Mouse (Mus musculus) urinary bladder, postnatal 14 days (tissue): ENCODE measurements around the gene U2surp.

Experiments used
- DNase-seq: peaks from one replicate; pipeline ENCODE4 v3.0.0; 2021; ENCODE audit warnings: low spot score

The U2surp gene

DNA sequence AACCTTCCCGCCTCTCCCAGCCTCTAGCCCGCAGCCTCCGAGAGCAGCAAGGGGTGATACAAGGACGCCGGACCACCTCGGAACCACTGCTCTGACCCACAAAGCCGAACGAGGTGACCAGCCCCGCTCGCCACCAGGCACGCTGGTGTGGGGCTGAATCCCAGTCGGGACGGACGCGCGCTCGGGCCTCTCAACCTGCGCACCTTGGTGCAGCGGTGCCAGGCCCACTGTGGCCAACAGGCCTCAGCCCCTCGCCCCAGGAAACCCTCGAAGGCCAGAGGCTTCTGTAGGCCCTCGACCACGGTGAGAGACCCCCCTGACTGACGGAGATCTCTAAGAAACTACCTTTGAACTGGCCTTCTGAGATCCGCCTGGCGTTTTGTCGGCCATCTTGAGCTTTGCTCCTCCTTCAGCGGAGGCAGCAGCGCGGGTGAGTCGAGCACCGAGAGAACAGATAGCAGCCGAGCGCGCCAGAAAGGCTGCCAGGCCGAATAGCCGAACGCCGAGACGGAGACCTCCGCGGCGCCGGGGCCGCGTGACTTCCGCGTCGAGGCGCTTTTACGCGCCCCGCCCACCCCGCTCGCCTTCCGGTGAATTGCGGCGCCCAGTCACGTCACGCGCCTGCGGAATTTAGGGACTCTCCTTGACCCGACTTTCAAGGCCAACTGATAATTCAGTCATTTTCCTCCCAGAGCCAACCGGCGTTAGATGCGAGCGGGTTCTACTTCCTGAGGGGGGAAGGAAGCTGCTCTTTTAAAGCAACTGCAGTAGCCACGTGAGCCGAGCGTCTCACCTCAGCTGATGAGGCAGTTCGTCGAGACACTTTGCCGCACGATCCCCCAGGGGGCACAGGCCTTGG, at the start of gene U2surp:
TSS of gene U2surp (minus strand) at position 525 of the 859 bp plus-strand sequence.
- DNase-seq, result peak; percentile 96

DNA sequence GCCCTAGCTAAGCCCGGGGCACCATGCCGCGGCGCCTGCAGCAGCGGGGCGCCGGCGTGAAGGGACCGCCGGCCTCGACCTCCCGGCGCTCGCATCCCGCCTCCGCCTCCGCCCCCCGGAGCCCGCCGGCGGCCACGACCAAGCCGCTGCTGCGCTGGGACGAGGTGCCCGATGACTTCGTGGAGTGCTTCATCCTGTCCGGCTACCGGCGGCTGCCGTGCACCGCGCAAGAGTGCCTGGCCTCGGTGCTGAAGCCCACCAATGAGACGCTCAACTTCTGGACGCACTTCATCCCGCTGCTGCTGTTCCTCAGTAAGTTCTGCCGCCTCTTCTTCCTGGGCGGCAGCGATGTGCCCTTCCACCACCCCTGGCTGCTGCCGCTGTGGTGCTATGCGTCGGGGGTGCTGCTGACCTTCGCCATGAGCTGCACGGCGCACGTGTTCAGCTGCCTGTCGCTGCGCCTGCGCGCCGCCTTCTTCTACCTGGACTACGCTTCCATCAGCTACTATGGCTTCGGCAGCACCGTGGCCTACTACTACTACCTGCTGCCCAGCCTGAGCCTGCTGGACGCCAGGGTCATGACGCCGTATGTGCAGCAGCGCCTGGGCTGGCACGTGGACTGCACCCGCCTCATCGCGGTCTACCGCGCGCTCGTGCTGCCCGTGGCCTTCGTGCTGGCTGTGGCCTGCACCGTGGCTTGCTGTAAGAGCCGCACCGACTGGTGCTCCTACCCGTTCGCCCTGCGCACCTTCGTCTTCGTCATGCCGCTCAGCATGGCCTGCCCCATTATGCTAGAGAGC, 48.3 kb upstream of the U2surp start:
- no peak for DNase-seq

DNA sequence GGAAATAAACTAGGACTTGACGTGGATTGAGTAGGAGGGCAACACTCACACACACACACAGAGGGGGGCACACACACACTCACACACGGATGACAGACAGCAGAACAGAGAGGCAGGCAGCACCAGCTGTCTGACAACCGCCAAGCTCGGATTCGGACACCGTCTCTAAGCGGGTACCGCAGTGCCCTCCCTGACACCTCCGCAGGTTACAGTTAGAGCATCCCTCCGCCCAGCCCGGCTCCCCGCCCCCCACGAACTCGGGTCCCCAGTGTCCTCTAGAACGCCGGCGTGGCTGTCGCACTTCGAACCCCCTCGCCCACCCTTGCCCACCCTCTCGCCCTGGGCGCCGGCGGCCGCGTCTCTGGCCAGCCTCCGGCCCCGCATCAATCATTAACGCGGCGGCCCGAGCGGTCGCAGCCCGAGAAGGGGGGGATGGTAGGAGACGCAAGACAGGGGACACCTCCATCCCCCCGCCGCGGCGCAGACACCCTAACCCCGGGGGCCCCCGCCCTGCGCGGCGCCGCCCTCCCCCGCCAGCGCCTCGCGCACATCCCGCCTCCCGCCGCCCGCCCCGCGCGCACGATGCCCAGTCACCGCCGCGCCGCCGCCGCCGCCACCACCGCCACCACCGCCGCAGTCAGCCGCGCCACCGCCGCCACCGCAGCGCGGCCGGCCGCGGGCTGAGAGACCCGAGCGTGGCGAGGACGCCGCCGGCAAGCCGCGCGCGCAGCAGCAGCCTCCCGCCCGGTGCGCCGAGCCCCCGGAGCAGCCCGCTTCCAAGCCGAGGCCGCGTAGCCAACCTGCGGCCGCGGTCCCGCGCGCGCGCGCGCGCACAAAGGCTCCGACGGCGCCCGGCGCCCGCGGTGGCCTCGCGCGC, 47.5 kb upstream of the U2surp start, which contains the start of gene Paqr9:
TSS of gene Paqr9 (plus strand) at position 599 of the 877 bp plus-strand sequence.
- no peak for DNase-seq

- DNase-seq, result no peak
Observed at GRCm38 (mm10) chr9:95558726-95559058, 46.9 kb upstream of the U2surp start.

DNA sequence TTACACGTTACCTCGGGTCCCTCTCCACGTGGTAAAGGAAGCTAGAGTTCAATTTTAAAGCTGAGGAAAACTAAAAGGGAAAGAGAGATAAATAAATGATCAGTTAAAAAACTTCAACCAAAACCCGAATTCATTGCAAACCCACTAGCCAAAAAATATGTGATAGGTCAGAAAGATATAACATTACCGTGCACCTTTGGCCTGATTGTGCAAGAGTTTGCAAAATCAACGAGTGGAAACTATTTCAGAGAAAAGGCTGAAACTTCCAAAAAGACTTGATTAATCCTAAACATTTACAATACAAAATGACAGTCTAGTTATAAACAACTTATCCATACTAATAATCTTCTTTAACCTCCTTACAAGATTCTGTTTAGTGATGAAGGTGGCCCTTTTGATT, 45.9 kb upstream of the U2surp start:
- DNase-seq, result no peak

DNA sequence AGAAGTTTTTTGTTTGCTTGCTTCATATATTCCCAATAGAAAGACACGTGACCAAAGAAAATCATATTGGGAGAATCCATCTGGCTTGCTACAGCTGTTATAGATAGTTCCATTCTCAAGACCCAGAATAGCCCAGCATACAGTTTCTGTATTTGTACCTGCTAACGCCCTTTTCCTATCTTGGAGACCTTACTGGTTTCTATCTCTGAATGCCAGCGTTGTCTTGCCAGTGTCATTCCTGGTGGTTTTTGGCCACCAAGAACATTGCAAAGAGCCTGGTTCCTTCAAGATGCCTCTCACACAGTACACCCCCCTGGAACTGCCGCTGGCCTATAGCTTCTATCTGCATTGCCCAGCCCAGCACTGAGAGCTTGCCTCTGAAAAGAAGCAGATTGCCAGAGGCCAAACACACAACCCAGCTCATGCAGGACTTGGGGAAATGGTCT, 44.3 kb upstream of the U2surp start:
- DNase-seq, result no peak

DNA sequence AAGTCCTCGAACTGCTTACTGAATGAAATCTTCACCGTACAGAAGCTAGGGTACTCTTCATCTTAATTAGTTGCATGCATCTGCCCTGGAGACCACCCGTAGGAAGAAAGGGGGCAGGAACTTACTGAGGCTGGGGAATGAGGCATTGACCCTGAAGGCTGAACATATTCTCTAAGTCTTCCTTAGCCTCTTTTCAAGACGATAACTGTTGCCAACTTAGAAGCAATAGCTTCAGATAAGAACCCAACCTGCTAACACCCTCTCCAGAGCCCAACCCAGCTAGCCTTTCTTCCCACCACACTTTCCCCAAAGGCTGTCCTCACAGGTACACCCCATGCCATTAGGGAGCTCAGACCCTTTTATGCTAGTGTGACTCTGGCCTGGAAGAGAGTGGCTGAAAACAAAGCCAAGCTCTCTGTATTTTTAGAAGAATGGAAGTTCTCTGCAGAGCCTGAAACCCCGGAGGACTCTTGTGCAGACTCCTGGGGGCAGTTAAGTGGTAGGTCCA, 43.5 kb upstream of the U2surp start:
- DNase-seq, result no peak

- no peak for DNase-seq
Observed at GRCm38 (mm10) chr9:95554231-95555221, 42.7 kb upstream of the U2surp start.

GRCm38 (mm10) chr9:95552175-95552705, 40.4 kb upstream of the U2surp start:
- DNase-seq, result no peak

GRCm38 (mm10) chr9:95550856-95551774, 39.3 kb upstream of the U2surp start:
- DNase-seq, result no peak

GRCm38 (mm10) chr9:95549626-95550411, 38.0 kb upstream of the U2surp start:
- no peak for DNase-seq

- DNase-seq, result no peak
Observed at GRCm38 (mm10) chr9:95546679-95547078, 34.9 kb upstream of the U2surp start.

- DNase-seq, result no peak
Observed at GRCm38 (mm10) chr9:95544598-95544997, 32.8 kb upstream of the U2surp start.

DNA sequence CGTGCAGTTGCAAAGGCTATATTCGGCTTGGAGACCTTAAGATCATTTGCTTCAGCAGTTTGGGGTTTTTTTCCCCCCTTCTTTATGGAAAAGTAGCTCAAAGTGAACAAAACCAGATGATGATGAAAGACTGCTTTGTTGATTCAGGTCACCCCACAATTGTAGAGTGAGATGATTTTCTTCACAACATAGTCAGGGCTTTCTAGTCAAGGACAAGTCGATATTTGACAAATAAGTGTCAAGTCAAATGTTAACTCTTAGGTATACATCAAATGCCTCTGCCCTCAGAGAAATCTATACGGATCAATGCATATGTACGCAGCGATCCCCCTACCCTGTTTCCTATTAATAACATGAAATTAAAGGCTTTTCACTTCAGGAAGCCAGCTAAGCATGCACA, 30.7 kb upstream of the U2surp start:
- DNase-seq, result no peak

DNA sequence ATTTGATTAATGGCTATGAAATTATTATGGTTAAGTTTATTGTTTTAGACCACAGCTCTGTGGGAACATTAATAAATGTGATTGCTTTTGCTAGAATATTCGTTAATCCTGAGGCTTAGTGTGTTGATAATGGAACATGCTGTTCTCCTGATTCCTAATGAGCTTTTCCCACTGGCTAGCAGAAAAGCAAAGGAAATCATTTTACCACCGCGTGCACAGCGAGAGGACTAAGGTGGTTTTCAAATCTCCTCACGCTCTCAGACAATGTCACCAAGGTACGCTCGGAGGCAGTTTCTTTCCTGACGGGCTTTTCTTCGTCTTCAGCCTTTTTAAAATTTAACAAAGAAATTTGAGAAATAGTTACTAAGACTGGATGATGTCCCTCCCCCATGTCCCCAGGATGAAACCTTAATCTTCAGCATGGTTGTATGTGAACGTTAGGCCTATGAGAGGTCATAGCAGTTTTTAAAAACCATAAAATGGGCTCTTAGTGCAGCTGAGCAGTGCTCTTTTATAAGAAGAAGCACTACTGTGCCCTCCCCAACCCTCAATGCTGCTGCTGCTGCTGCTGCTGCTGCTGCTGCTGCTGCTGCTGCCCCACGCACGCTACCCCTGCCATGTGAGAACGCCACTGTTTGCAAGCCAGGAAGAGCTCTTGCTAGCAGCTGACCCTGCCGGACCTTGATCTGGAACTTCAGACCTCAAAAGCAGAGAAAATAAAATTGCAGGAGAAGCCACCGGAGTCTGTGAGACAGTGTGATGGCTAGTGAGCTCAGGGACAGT, 30.0 kb upstream of the U2surp start:
- no peak for DNase-seq

- no peak for DNase-seq
Observed at GRCm38 (mm10) chr9:95541208-95541607, 29.4 kb upstream of the U2surp start.

- peak; percentile 36 for DNase-seq
Observed at GRCm38 (mm10) chr9:95540487-95540886, 28.7 kb upstream of the U2surp start.
